In genomic region chr8:90657641-90658051, GRCm38 (mm10) we compare ENCODE assay signal across 8 mouse cellular contexts.
DNase-seq lines count a peak whose midpoint lies in the region; ATAC-seq and TF ChIP-seq lines count a peak whose summit lies in the region.

No protein-coding gene starts in this region.

- peaks cover 7% of the 10 kb centered on the region; the same call in 1 of the 2 replicates for H3K9me3 ChIP-seq in midbrain, embryonic 11.5 days (ENCODE audit: control insufficient read depth, low read length)

- no peaks in the 10 kb centered on the region for H3K36me3 ChIP-seq in midbrain, embryonic 11.5 days (ENCODE audit: control insufficient read depth, insufficient read depth, low read length)

- H3K4me1 ChIP-seq in cerebellum, adult 2 months (ENCODE audit: control insufficient read depth, insufficient read depth, low read length), result peaks cover 6% of the 10 kb centered on the region
- H3K4me1 ChIP-seq in midbrain, embryonic 11.5 days (ENCODE audit: control insufficient read depth, insufficient read depth, low read length), result peaks cover 18% of the 10 kb centered on the region; the same call in 1 of the 2 replicates

- TF ChIP-seq POLR2A in cerebellum, adult 2 months (IDR thresholded peaks at IDR 0.05; ENCODE audit: borderline replicate concordance, insufficient read depth, low read length), result no peak

- no peak overlapping the region for H3K4me3 ChIP-seq in cerebellum, adult 2 months (replicated peaks; ENCODE audit: insufficient read depth, low read depth, low read length)
- H3K4me3 ChIP-seq in midbrain, embryonic 11.5 days (ENCODE audit: low read depth, low read length), result no peak overlapping the region

- H3K4me2 ChIP-seq in midbrain, embryonic 11.5 days, result no peak overlapping the region

- H3K27me3 ChIP-seq in cerebellum, adult 2 months (ENCODE audit: control insufficient read depth, insufficient read depth, low read length), result peaks cover 2% of the 10 kb centered on the region; the same call in 1 of the 2 replicates
- no peaks in the 10 kb centered on the region for H3K27me3 ChIP-seq in midbrain, embryonic 11.5 days (ENCODE audit: control insufficient read depth, insufficient read depth, low read length)

- no peak overlapping the region for H3K9ac ChIP-seq in midbrain, embryonic 11.5 days (ENCODE audit: low read length)

- TF ChIP-seq CTCF in cerebellum, adult 2 months (IDR thresholded peaks at IDR 0.05; ENCODE audit: borderline replicate concordance, insufficient read depth, low read depth, low read length), result no peak

- no peak; the same call in 1 of the 2 replicates for ATAC-seq in midbrain, embryonic 11.5 days (ENCODE audit: low FRiP score)

- DNase-seq in heart, adult 11 months, result peak; percentile 51
- DNase-seq in heart, adult 9 months (ENCODE audit: low spot score in 2 of 2), result no peak
- peak; percentile 64 to 84 for DNase-seq in cerebellum, adult 2 months
- DNase-seq in forelimb bud, embryonic 11.5 days (ENCODE audit: low read depth, low spot score), result peak; percentile 64
- DNase-seq in layer of hippocampus, adult 8-10 months (ENCODE audit: low spot score in 2 of 2), result peak; percentile 51 to 65
- peak; percentile 93 for DNase-seq in midbrain, embryonic 11.5 days (ENCODE audit: low spot score, missing footprints)
- DNase-seq in liver, result no peak
- DNase-seq in adrenal gland, postnatal 36 days, result no peak

- WGBS in cerebellum, adult 2 months, result 3% methylated on average over 7 of the region's 7 CpGs
- 25% methylated on average over 7 of the region's 7 CpGs for WGBS in midbrain, embryonic 11.5 days

- no peak overlapping the region for H3K27ac ChIP-seq in cerebellum, adult 2 months (ENCODE audit: insufficient read depth, low read length)
- no peak overlapping the region for H3K27ac ChIP-seq in midbrain, embryonic 11.5 days (ENCODE audit: low read depth, low read length)

Comparison
In these comparisons a context has a peak if more than half of its experiments do, and no peak if none do; other contexts are left out.
1. DNase-seq: peak in heart, adult 11 months (single experiment), cerebellum, adult 2 months (2 of 2), forelimb bud, embryonic 11.5 days (single experiment), layer of hippocampus, adult 8-10 months (2 of 2) and midbrain, embryonic 11.5 days (single experiment); none in heart, adult 9 months (0 of 2), liver (single experiment) and adrenal gland, postnatal 36 days (0 of 2).